Mouse (Mus musculus): ENCODE results near the gene Dus2. TPM values are rescaled to one million over a fixed set of nuclear protein-coding genes. Genes with fewer than 3 reads are reported as not detected.

Dus2 gene
- total RNA-seq (2012; rRNA removed), result 16.8 and 17.4 TPM in 2 replicates

DNA sequence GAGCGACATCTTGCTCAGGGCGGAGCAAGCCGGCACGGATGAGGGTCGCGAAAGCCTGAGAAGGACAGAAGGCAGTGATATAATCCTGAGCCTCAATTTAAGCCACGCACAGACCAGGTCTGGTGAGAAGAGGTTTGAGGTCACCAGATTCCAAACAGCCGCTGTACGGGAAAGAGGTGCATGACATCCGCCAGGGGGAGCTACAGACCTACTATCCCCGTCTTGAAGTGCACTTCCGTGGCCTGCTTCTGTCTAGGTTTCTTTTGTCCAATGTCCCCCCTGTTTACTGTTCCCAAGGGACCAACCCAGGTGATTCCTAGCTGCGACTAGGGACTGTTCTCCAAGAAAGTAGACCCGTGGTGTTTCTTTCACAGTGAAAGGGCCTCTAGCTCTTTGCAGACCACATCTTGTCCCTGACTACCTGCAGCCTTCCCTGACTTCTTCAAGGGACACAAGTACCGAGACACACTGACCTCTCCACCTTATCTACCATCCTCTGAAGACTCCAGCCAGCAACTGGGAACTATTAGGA is at the start of gene Dus2:
TSS of gene Dus2 (plus strand) at position 482 of the 532 bp plus-strand sequence.
- Histone ChIP-seq H3K9ac (ENCODE audit: insufficient read depth, low read depth, low read length, poor library complexity, severe bottlenecking) (no peak within 1 kb of the TSS), H3K36me3 (ENCODE audit: control insufficient read depth, insufficient read depth, low read length, poor library complexity, severe bottlenecking) (no peaks in the 10 kb centered on the region), H3K27ac (ENCODE audit: insufficient read depth, low read depth, low read length, poor library complexity, severe bottlenecking) (no peak within 1 kb of the TSS), H3K4me1 (ENCODE audit: control insufficient read depth in 2 of 2, insufficient read depth in 2 of 2, low read length in 2 of 2, poor library complexity in 1 of 2) (peaks cover 0 to 1% of the 10 kb centered on the region in 2 experiments; a peak in 1 of 4 replicates), H3K4me3 (ENCODE audit: insufficient read depth in 1 of 2, low read depth in 1 of 2, low read length in 2 of 2, poor library complexity in 1 of 2, severe bottlenecking in 1 of 2) (0 out of 4 replicates have a peak within 1 kb of the TSS, but pooled peaks of 1 of the 2 experiments have one; percentile 35), H3K9me3 (ENCODE audit: control insufficient read depth, insufficient read depth, low read depth, low read length) (no peaks in the 10 kb centered on the region)
- DNase-seq (ENCODE audit: low read depth, low spot score), result peak; percentile 90
- TF ChIP-seq ZC3H11A (IDR thresholded peaks at IDR 0.05; ENCODE audit: borderline replicate concordance, low read depth, low read length) (peak; percentile 72; the same call in 1 of the 2 replicates), CHD2 (IDR thresholded peaks at IDR 0.05; ENCODE audit: low read depth, low read length) (no peak)
- in situ Hi-C loops (cut with MboI; ENCODE audit: low sequenced_read_pairs in 2 of 2, unreplicated experiment in 2 of 2), result no loop called here

DNA sequence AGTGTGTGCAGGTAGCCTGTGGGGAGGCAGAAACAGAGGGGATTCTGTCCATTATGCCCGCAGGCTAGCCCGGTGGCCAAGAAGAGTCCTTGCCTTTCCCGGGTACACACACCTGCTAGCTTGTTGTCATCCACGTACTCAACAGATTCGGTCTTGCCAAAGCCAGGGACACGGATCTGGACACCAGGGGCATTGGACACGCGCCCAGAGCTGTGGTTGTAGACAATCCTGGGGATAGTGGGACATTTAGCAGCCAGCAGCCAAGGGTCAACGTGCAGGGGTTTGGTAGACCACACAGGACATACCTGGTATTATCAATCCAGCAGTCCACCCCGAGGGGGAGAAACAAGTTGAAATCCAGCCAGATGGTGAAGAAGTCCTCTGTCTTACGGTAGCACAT is 49.1 kb upstream of the Dus2 start:
- DNase-seq (ENCODE audit: low read depth, low spot score), result no peak
- H3K4me1 ChIP-seq (ENCODE audit: control insufficient read depth in 2 of 2, insufficient read depth in 2 of 2, low read length in 2 of 2, poor library complexity in 1 of 2), result no peaks in the 10 kb centered on the region; a peak in 1 of 4 replicates
- in situ Hi-C loops (cut with MboI; ENCODE audit: low sequenced_read_pairs in 2 of 2, unreplicated experiment in 2 of 2), result no loop called here
- no peaks in the 10 kb centered on the region for H3K9me3 ChIP-seq (ENCODE audit: control insufficient read depth, insufficient read depth, low read depth, low read length)
- no peak overlapping the region for H3K27ac ChIP-seq (ENCODE audit: insufficient read depth, low read depth, low read length, poor library complexity, severe bottlenecking)
- H3K9ac ChIP-seq (ENCODE audit: insufficient read depth, low read depth, low read length, poor library complexity, severe bottlenecking), result no peak overlapping the region
- peaks cover 43% of the 10 kb centered on the region for H3K36me3 ChIP-seq (ENCODE audit: control insufficient read depth, insufficient read depth, low read length, poor library complexity, severe bottlenecking)
- no peak overlapping the region for H3K4me3 ChIP-seq (ENCODE audit: insufficient read depth in 1 of 2, low read depth in 1 of 2, low read length in 2 of 2, poor library complexity in 1 of 2, severe bottlenecking in 1 of 2)
- no peak for TF ChIP-seq CHD2 (IDR thresholded peaks at IDR 0.05; ENCODE audit: low read depth, low read length)
- TF ChIP-seq ZC3H11A (IDR thresholded peaks at IDR 0.05; ENCODE audit: borderline replicate concordance, low read depth, low read length), result no peak
- TF ChIP-seq HCFC1 (IDR thresholded peaks at IDR 0.05; ENCODE audit: borderline replicate concordance, insufficient read depth, low read length), result no peak
- TF ChIP-seq MAFK (IDR thresholded peaks at IDR 0.05; ENCODE audit: insufficient read depth, low read depth, low read length), result no peak
- TF ChIP-seq ZNF384 (IDR thresholded peaks at IDR 0.05; ENCODE audit: low read depth, low read length), result no peak

DNA sequence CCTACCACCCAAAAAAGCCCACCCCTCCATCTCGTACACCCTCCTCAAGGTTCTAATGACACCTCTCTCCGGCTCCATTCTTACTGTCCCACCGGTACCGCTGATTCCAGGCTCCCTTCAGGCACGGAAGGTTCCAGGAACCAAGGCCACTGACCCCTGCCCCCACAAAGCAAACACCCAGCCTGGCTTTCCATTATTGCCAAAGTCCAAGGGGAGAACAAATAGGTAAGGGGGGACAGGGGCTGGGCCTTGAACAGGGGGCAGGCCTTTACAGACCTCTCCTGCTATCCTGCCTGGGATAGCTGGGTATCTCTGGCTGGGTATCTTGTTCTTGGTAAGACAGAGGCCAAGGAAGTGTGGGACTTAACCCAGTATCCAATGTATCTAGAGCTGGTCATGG is 48.6 kb upstream of the Dus2 start:
- no peaks in the 10 kb centered on the region for H3K9me3 ChIP-seq (ENCODE audit: control insufficient read depth, insufficient read depth, low read depth, low read length)
- in situ Hi-C loops (cut with MboI; ENCODE audit: low sequenced_read_pairs in 2 of 2, unreplicated experiment in 2 of 2), result no loop called here
- H3K36me3 ChIP-seq (ENCODE audit: control insufficient read depth, insufficient read depth, low read length, poor library complexity, severe bottlenecking), result peaks cover 48% of the 10 kb centered on the region
- DNase-seq (ENCODE audit: low read depth, low spot score), result no peak
- TF ChIP-seq CHD2 (IDR thresholded peaks at IDR 0.05; ENCODE audit: low read depth, low read length), result no peak
- no peak for TF ChIP-seq HCFC1 (IDR thresholded peaks at IDR 0.05; ENCODE audit: borderline replicate concordance, insufficient read depth, low read length)
- no peak for TF ChIP-seq ZC3H11A (IDR thresholded peaks at IDR 0.05; ENCODE audit: borderline replicate concordance, low read depth, low read length)
- TF ChIP-seq ZNF384 (IDR thresholded peaks at IDR 0.05; ENCODE audit: low read depth, low read length), result no peak
- no peak for TF ChIP-seq MAFK (IDR thresholded peaks at IDR 0.05; ENCODE audit: insufficient read depth, low read depth, low read length)
- no peaks in the 10 kb centered on the region; a peak in 1 of 4 replicates for H3K4me1 ChIP-seq (ENCODE audit: control insufficient read depth in 2 of 2, insufficient read depth in 2 of 2, low read length in 2 of 2, poor library complexity in 1 of 2)
- H3K4me3 ChIP-seq (ENCODE audit: insufficient read depth in 1 of 2, low read depth in 1 of 2, low read length in 2 of 2, poor library complexity in 1 of 2, severe bottlenecking in 1 of 2), result no peak overlapping the region
- no peak overlapping the region for H3K9ac ChIP-seq (ENCODE audit: insufficient read depth, low read depth, low read length, poor library complexity, severe bottlenecking)
- no peak overlapping the region for H3K27ac ChIP-seq (ENCODE audit: insufficient read depth, low read depth, low read length, poor library complexity, severe bottlenecking)

DNA sequence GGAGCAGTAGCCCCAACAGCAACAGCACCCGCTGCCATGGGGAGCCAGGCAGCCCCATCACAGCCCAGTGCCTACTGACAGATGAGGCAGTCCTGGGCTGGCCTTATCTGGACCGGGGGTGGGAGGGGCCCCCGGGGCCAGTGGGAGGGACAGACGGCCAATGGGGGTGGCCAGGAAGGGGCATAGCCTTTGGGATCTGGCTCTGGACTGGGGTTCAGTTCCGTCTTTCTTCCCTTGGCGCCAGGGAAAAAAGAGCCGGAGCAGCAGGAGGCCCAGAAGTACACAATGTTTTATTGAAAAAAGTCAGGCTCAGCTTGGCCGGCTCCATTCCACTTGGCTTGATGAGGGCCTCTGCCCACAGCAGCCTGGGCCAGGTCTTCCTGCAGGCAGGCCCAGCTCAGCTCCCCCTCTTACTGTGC is 47.8 kb upstream of the Dus2 start, which contains the start of gene Lcat:
TSS of gene Lcat (minus strand) at position 62 of the 419 bp plus-strand sequence.
- Histone ChIP-seq H3K36me3 (ENCODE audit: control insufficient read depth, insufficient read depth, low read length, poor library complexity, severe bottlenecking) (peaks cover 55% of the 10 kb centered on the region), H3K4me1 (ENCODE audit: control insufficient read depth in 2 of 2, insufficient read depth in 2 of 2, low read length in 2 of 2, poor library complexity in 1 of 2) (no peaks in the 10 kb centered on the region), H3K9me3 (ENCODE audit: control insufficient read depth, insufficient read depth, low read depth, low read length) (no peaks in the 10 kb centered on the region), H3K4me3 (ENCODE audit: insufficient read depth in 1 of 2, low read depth in 1 of 2, low read length in 2 of 2, poor library complexity in 1 of 2, severe bottlenecking in 1 of 2) (no peak within 1 kb of the TSS), H3K9ac (ENCODE audit: insufficient read depth, low read depth, low read length, poor library complexity, severe bottlenecking) (no peak within 1 kb of the TSS), H3K27ac (ENCODE audit: insufficient read depth, low read depth, low read length, poor library complexity, severe bottlenecking) (no peak within 1 kb of the TSS)
- TF ChIP-seq CHD2 (IDR thresholded peaks at IDR 0.05; ENCODE audit: low read depth, low read length) (no peak), MAFK (IDR thresholded peaks at IDR 0.05; ENCODE audit: insufficient read depth, low read depth, low read length) (no peak), HCFC1 (IDR thresholded peaks at IDR 0.05; ENCODE audit: borderline replicate concordance, insufficient read depth, low read length) (no peak), ZNF384 (IDR thresholded peaks at IDR 0.05; ENCODE audit: low read depth, low read length) (no peak), ZC3H11A (IDR thresholded peaks at IDR 0.05; ENCODE audit: borderline replicate concordance, low read depth, low read length) (no peak)
- DNase-seq (ENCODE audit: low read depth, low spot score), result no peak
- in situ Hi-C loops (cut with MboI; ENCODE audit: low sequenced_read_pairs in 2 of 2, unreplicated experiment in 2 of 2), result no loop called here
